ENCODE assay signal across 8 mouse cellular contexts in genomic region chr2:168766538-168767361, GRCm38 (mm10). TPM values are rescaled to one million over a fixed set of nuclear protein-coding genes. Genes with fewer than 3 reads are reported as not detected.
DNase-seq lines count a peak whose midpoint lies in the region; ATAC-seq lines count a peak whose summit lies in the region.
"Had no signal": no experiment of that assay in that cellular context is flagged by ENCODE, and none has a peak within 500 bp of the region (broad histone marks: within the 10 kb centered on the region; RNA-seq: fewer than 3 reads in every experiment).

No protein-coding gene starts in this region.

- H3K4me3 ChIP-seq in midbrain, embryonic 14.5 days (replicated peaks; ENCODE audit: low read depth, low read length) = peak overlapping the region; percentile 57

- intact Hi-C loops in left cerebral cortex, postnatal 10 days (cut with DNase I) = loop anchor here (5.0 kb wide), 1 partner anchor 76 kb away; no protein-coding TSS in a partner anchor

- H3K27ac ChIP-seq in midbrain, embryonic 14.5 days (replicated peaks; ENCODE audit: low read depth, low read length) = peak overlapping the region; percentile 70; the same call in 1 of the 2 replicates

- WGBS in midbrain, embryonic 14.5 days = under 1% methylated on average over 52 of the region's 52 CpGs

- H3K27me3 ChIP-seq in midbrain, embryonic 14.5 days (ENCODE audit: control insufficient read depth, insufficient read depth, low read length) = peaks cover 20% of the 10 kb centered on the region; the same call in 1 of the 2 replicates

- DNase-seq in ES-CJ7 (ENCODE audit: low read depth, low spot score) (peak; percentile 99), ZHBTc4 (ENCODE audit: low read depth, low spot score) (peak; percentile 96)
- DNase-seq in heart, adult 18-20 months = peak; percentile 21 to 30
- peak; percentile 25 for DNase-seq in kidney, postnatal 10 days
- peak; percentile 90 for DNase-seq in midbrain, embryonic 14.5 days
- DNase-seq in cerebellum, adult 9-10 months = no peak
- DNase-seq in left cerebral cortex, postnatal 10 days (ENCODE audit: extremely low spot score in 1 of 2, low spot score in 2 of 2) = no peak

- no peaks in the 10 kb centered on the region for H3K36me3 ChIP-seq in midbrain, embryonic 14.5 days (ENCODE audit: control insufficient read depth, insufficient read depth, low read length)

- H3K9ac ChIP-seq in midbrain, embryonic 14.5 days (replicated peaks; ENCODE audit: low read length) = peak overlapping the region; percentile 62

- peaks cover 43% of the 10 kb centered on the region for H3K4me1 ChIP-seq in midbrain, embryonic 14.5 days (ENCODE audit: control insufficient read depth, insufficient read depth, low read length)

- peak; percentile 84 for ATAC-seq in midbrain, embryonic 14.5 days (ENCODE audit: low FRiP score, low TSS enrichment)

- H3K9me3 ChIP-seq in midbrain, embryonic 14.5 days (ENCODE audit: control insufficient read depth, low read length) = no peaks in the 10 kb centered on the region

- peak overlapping the region; percentile 97 for H3K4me2 ChIP-seq in midbrain, embryonic 14.5 days (ENCODE audit: low read length)

RNA-seq across cellular contexts. Expression of gene Sall4, which starts 1.0 kb away (rescaled TPM):
- total RNA-seq in heart, adult 18-20 months (2021) = 1 to 10 TPM; 1.2 to 1.9 TPM
- polyA plus RNA-seq in midbrain, embryonic 14.5 days (2014; fragmentation: Nextera tagmentation; extraction: Ambion mirVana) = 1.8 and 2.6 TPM in 2 replicates
- total RNA-seq in left cerebral cortex, postnatal 10 days (2021) = under 1 TPM in 1 of 2 experiments, not detected in 1; 0.47 TPM
- total RNA-seq: neutrophil, adult 5-6 weeks had no signal

RNA-seq across cellular contexts. Expression of gene Atp9a, which starts 24.5 kb away (rescaled TPM):
- total RNA-seq in heart, adult 18-20 months (2021) = 10 to 100 TPM; 50.2 to 56.7 TPM
- 79.7 and 85.9 TPM in 2 replicates for polyA plus RNA-seq in midbrain, embryonic 14.5 days (2014; fragmentation: Nextera tagmentation; extraction: Ambion mirVana)
- total RNA-seq in left cerebral cortex, postnatal 10 days (2021) = 100 to 1,000 TPM; 486 to 487 TPM

Comparison
In these comparisons a context has a peak if more than half of its experiments do, and no peak if none do; other contexts are left out.
1. DNase-seq: peak in ES-CJ7 (single experiment), ZHBTc4 (single experiment), heart, adult 18-20 months (2 of 2), kidney, postnatal 10 days (single experiment) and midbrain, embryonic 14.5 days (single experiment); none in cerebellum, adult 9-10 months (single experiment) and left cerebral cortex, postnatal 10 days (0 of 2).
2. RNA of gene Atp9a, which starts 24.5 kb away (total RNA-seq): 486 to 487 TPM in left cerebral cortex, postnatal 10 days; 50.2 to 56.7 TPM in heart, adult 18-20 months; every median in the first group is over 4 times any median in the second.